Mouse (Mus musculus): Measurements from ENCODE around the gene Cda.

- TF ChIP-seq CTCF (IDR thresholded peaks at IDR 0.05; ENCODE audit: insufficient read depth, low read depth, low read length), result peak; percentile 90
- no peak for TF ChIP-seq POLR2A (IDR thresholded peaks at IDR 0.05; ENCODE audit: insufficient read depth, low read depth, low read length)
Observed at GRCm38 (mm10) chr4:138319508-138319907, 48.3 kb downstream of the Cda start.

Data from olfactory bulb, adult 2 months (tissue).